Mouse (Mus musculus) brain, embryonic 14.5 days (tissue): Measurements from ENCODE around the gene Wnt7a.

Experiments used
- CTCF ChIP-seq: fragments of 200-500 bp; IDR thresholded peaks from 2 replicates; pipeline ENCODE4 v1.5.1; 2012; ENCODE audit warnings: inconsistent platforms, mild to moderate bottlenecking, moderate library complexity, borderline replicate concordance; ENCODE audit not compliant: insufficient read depth, insufficient read length; ENCODE audit errors: extremely low read depth
- POLR2A ChIP-seq: fragments of 200-500 bp; IDR thresholded peaks from 2 replicates; pipeline ENCODE4 v1.6.1; 2012; ENCODE audit warnings: mild to moderate bottlenecking, inconsistent platforms, borderline replicate concordance; ENCODE audit not compliant: poor library complexity, insufficient read depth, insufficient read length, severe bottlenecking; ENCODE audit errors: extremely low read depth

DNA sequence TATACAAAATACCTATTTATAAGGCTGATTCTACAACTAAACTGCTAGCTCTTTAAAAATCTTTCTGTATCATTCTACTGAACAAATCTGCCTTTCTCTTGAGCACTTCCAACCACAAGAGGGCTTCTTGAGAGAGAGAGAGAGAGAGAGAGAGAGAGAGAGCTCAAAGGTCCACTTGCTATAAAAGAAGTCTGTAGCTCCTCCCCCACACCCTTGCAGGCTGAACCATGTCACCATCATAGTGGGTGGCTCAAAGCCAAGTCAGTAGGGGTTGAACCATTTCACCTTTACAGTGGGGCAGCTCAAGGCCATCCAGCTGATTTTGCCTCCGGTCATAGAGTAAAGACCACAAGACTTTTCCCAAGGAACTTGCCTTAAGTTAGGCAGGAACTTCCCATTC lies 48.3 kb upstream of the Wnt7a start:
- no peak for TF ChIP-seq CTCF
- no peak for TF ChIP-seq POLR2A
